Mouse (Mus musculus): ENCODE results near the gene Prr18. TPM values are rescaled to one million over a fixed set of nuclear protein-coding genes. Genes with fewer than 3 reads are reported as not detected.
"Not testable (repeated sequence)": the region's sequence is repeated elsewhere in the genome, so short reads cannot be mapped to it uniquely, and the experiment has no call there.

Gene Prr18
- 0.20 and 0.45 TPM in 2 replicates for polyA plus RNA-seq (2014; fragmentation: Nextera tagmentation; extraction: Ambion mirVana)

GRCm38 (mm10) chr17:8337159-8337558 is at the start of gene Prr18:
Gene Prr18, plus strand, starts transcription at chr17:8337459.
- not testable (repeated sequence) for H3K9ac ChIP-seq (ENCODE audit: low read length); H3K27ac ChIP-seq (replicated peaks; ENCODE audit: low read depth, low read length); H3K9me3 ChIP-seq (ENCODE audit: control insufficient read depth, low read length); H3K4me3 ChIP-seq (ENCODE audit: low read depth, low read length); DNase-seq (ENCODE audit: low spot score); ATAC-seq (ENCODE audit: insufficient number of reproducible peaks, low FRiP score, low TSS enrichment, low read depth); H3K36me3 ChIP-seq (ENCODE audit: control insufficient read depth, insufficient read depth, low read length); H3K4me1 ChIP-seq (ENCODE audit: control insufficient read depth, insufficient read depth, low read length); H3K4me2 ChIP-seq (ENCODE audit: low read depth, severe bottlenecking)
- WGBS: 100% methylated on average over 1 of the region's 5 CpGs
- H3K27me3 ChIP-seq (ENCODE audit: control insufficient read depth, insufficient read depth, low read length): peaks cover 31% of the 10 kb centered on the region

- H3K4me2 ChIP-seq (ENCODE audit: low read depth, severe bottlenecking): no peak overlapping the region
- no peaks in the 10 kb centered on the region for H3K4me1 ChIP-seq (ENCODE audit: control insufficient read depth, insufficient read depth, low read length)
- no peaks in the 10 kb centered on the region for H3K36me3 ChIP-seq (ENCODE audit: control insufficient read depth, insufficient read depth, low read length)
- no peak overlapping the region for H3K27ac ChIP-seq (replicated peaks; ENCODE audit: low read depth, low read length)
- no peak overlapping the region for H3K4me3 ChIP-seq (ENCODE audit: low read depth, low read length)
- ATAC-seq (ENCODE audit: insufficient number of reproducible peaks, low FRiP score, low TSS enrichment, low read depth) (no peak), DNase-seq (ENCODE audit: low spot score) (no peak)
- H3K9me3 ChIP-seq (ENCODE audit: control insufficient read depth, low read length): no peaks in the 10 kb centered on the region
- WGBS: 97% methylated on average over 3 of the region's 3 CpGs
- H3K27me3 ChIP-seq (ENCODE audit: control insufficient read depth, insufficient read depth, low read length): no peaks in the 10 kb centered on the region
- H3K9ac ChIP-seq (ENCODE audit: low read length): no peak overlapping the region
Measured at GRCm38 (mm10) chr17:8289993-8290679, 47.1 kb upstream of the Prr18 start.

GRCm38 (mm10) chr17:8290736-8291135 is 46.5 kb upstream of the Prr18 start:
- H3K9me3 ChIP-seq (ENCODE audit: control insufficient read depth, low read length): no peaks in the 10 kb centered on the region
- H3K9ac ChIP-seq (ENCODE audit: low read length): no peak overlapping the region
- DNase-seq (ENCODE audit: low spot score) (no peak), ATAC-seq (ENCODE audit: insufficient number of reproducible peaks, low FRiP score, low TSS enrichment, low read depth) (no peak)
- no peaks in the 10 kb centered on the region for H3K36me3 ChIP-seq (ENCODE audit: control insufficient read depth, insufficient read depth, low read length)
- no peak overlapping the region for H3K4me2 ChIP-seq (ENCODE audit: low read depth, severe bottlenecking)
- H3K4me1 ChIP-seq (ENCODE audit: control insufficient read depth, insufficient read depth, low read length): no peaks in the 10 kb centered on the region
- H3K27me3 ChIP-seq (ENCODE audit: control insufficient read depth, insufficient read depth, low read length): no peaks in the 10 kb centered on the region
- no peak overlapping the region for H3K4me3 ChIP-seq (ENCODE audit: low read depth, low read length)
- H3K27ac ChIP-seq (replicated peaks; ENCODE audit: low read depth, low read length): no peak overlapping the region

DNA sequence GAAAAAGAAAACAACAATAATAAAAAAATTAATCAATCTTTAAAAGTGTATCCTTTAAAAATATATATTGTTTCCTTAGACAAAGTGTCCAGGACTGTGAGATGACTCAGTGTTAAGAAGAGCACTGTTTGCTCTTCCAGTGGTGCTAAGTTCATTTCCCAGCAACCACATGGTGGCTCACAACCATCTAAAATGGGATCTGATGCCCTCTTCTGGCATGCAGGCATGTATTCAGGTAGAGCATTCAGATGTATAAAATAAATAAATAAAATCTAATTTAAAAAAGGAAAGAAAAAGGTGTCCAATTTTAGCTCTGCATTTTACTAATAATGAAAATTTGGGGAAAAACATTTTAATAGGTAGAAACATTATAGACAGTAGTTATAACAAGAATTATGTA is 41.4 kb upstream of the Prr18 start:
- H3K9ac ChIP-seq (ENCODE audit: low read length): no peak overlapping the region
- no peaks in the 10 kb centered on the region; the same call in 1 of the 2 replicates for H3K36me3 ChIP-seq (ENCODE audit: control insufficient read depth, insufficient read depth, low read length)
- H3K27ac ChIP-seq (replicated peaks; ENCODE audit: low read depth, low read length): no peak overlapping the region
- no peaks in the 10 kb centered on the region for H3K27me3 ChIP-seq (ENCODE audit: control insufficient read depth, insufficient read depth, low read length)
- no peaks in the 10 kb centered on the region for H3K9me3 ChIP-seq (ENCODE audit: control insufficient read depth, low read length)
- no peaks in the 10 kb centered on the region for H3K4me1 ChIP-seq (ENCODE audit: control insufficient read depth, insufficient read depth, low read length)
- no peak overlapping the region for H3K4me2 ChIP-seq (ENCODE audit: low read depth, severe bottlenecking)
- ATAC-seq (ENCODE audit: insufficient number of reproducible peaks, low FRiP score, low TSS enrichment, low read depth): no peak
- DNase-seq (ENCODE audit: low spot score): no peak
- no peak overlapping the region for H3K4me3 ChIP-seq (ENCODE audit: low read depth, low read length)

- no peak overlapping the region for H3K9ac ChIP-seq (ENCODE audit: low read length)
- WGBS: 84% methylated on average over 9 of the region's 9 CpGs
- H3K36me3 ChIP-seq (ENCODE audit: control insufficient read depth, insufficient read depth, low read length): no peaks in the 10 kb centered on the region; the same call in 1 of the 2 replicates
Measured at GRCm38 (mm10) chr17:8296313-8296844, 40.9 kb upstream of the Prr18 start.

DNA sequence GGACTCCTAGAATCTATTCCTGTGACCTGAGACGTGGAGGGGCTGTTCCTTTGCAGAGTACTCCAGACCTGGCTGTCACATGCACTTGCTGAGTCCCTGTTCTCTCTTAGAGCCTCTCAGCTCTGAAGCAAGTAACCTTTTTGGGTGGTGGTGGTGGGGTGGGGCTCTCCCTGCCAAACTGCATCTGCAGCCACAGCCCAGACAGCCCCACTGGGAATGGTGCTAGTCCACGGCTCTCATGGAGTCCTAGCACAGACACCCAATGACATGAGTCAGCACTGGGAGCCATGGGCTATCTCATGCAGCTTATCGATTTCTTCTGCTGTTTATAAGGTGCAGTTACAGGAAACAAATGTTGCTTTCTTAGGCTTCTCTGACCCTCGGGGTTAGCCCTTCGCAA is 39.5 kb upstream of the Prr18 start:
- no peaks in the 10 kb centered on the region for H3K9me3 ChIP-seq (ENCODE audit: control insufficient read depth, low read length)
- H3K36me3 ChIP-seq (ENCODE audit: control insufficient read depth, insufficient read depth, low read length): no peaks in the 10 kb centered on the region; the same call in 1 of the 2 replicates
- ATAC-seq (ENCODE audit: insufficient number of reproducible peaks, low FRiP score, low TSS enrichment, low read depth): no peak
- no peak overlapping the region for H3K9ac ChIP-seq (ENCODE audit: low read length)
- H3K4me2 ChIP-seq (ENCODE audit: low read depth, severe bottlenecking): no peak overlapping the region
- no peaks in the 10 kb centered on the region for H3K4me1 ChIP-seq (ENCODE audit: control insufficient read depth, insufficient read depth, low read length)
- H3K27ac ChIP-seq (replicated peaks; ENCODE audit: low read depth, low read length): no peak overlapping the region
- no peak for DNase-seq (ENCODE audit: low spot score)
- 86% methylated on average over 5 of the region's 5 CpGs for WGBS
- no peaks in the 10 kb centered on the region for H3K27me3 ChIP-seq (ENCODE audit: control insufficient read depth, insufficient read depth, low read length)
- no peak overlapping the region for H3K4me3 ChIP-seq (ENCODE audit: low read depth, low read length)

More at GRCm38 (mm10) chr17:8296313-8296844, 40.9 kb upstream of the Prr18 start:
- H3K4me3 ChIP-seq (ENCODE audit: low read depth, low read length): no peak overlapping the region
- DNase-seq (ENCODE audit: low spot score) (no peak), ATAC-seq (ENCODE audit: insufficient number of reproducible peaks, low FRiP score, low TSS enrichment, low read depth) (no peak)
- no peaks in the 10 kb centered on the region for H3K27me3 ChIP-seq (ENCODE audit: control insufficient read depth, insufficient read depth, low read length)
- no peaks in the 10 kb centered on the region for H3K9me3 ChIP-seq (ENCODE audit: control insufficient read depth, low read length)
- H3K4me2 ChIP-seq (ENCODE audit: low read depth, severe bottlenecking): no peak overlapping the region
- H3K27ac ChIP-seq (replicated peaks; ENCODE audit: low read depth, low read length): no peak overlapping the region
- H3K4me1 ChIP-seq (ENCODE audit: control insufficient read depth, insufficient read depth, low read length): no peaks in the 10 kb centered on the region

- H3K4me1 ChIP-seq (ENCODE audit: control insufficient read depth, insufficient read depth, low read length): no peaks in the 10 kb centered on the region
- H3K36me3 ChIP-seq (ENCODE audit: control insufficient read depth, insufficient read depth, low read length): no peaks in the 10 kb centered on the region; the same call in 1 of the 2 replicates
- H3K9me3 ChIP-seq (ENCODE audit: control insufficient read depth, low read length): no peaks in the 10 kb centered on the region
- no peaks in the 10 kb centered on the region for H3K27me3 ChIP-seq (ENCODE audit: control insufficient read depth, insufficient read depth, low read length)
- H3K4me3 ChIP-seq (ENCODE audit: low read depth, low read length): no peak overlapping the region
- no peak overlapping the region for H3K9ac ChIP-seq (ENCODE audit: low read length)
- DNase-seq (ENCODE audit: low spot score): no peak
- H3K27ac ChIP-seq (replicated peaks; ENCODE audit: low read depth, low read length): no peak overlapping the region
- no peak overlapping the region for H3K4me2 ChIP-seq (ENCODE audit: low read depth, severe bottlenecking)
- ATAC-seq (ENCODE audit: insufficient number of reproducible peaks, low FRiP score, low TSS enrichment, low read depth): no peak
- 85% methylated on average over 2 of the region's 2 CpGs for WGBS
Measured at GRCm38 (mm10) chr17:8298281-8298680, 39.0 kb upstream of the Prr18 start.

DNA sequence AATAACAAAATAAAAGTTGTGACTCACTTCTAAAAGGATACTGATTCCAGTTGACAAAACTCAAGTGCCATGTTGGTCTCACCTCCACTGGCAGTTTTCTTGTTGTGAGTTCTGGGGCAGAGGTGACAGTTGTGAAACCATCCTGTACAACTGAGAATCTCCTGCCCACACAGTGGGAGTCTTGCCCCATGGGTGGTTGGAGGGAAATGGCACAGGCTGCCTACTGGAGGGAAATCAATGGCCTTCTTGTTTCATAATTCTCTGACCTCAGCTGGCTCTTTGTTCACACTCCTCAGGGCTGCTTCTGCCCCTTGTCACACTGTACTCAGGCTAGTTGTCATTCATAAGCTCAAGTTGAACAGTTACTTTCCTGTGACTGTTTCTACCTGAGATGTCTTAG is 37.7 kb upstream of the Prr18 start:
- H3K36me3 ChIP-seq (ENCODE audit: control insufficient read depth, insufficient read depth, low read length): no peaks in the 10 kb centered on the region; the same call in 1 of the 2 replicates
- H3K4me1 ChIP-seq (ENCODE audit: control insufficient read depth, insufficient read depth, low read length): no peaks in the 10 kb centered on the region
- H3K27me3 ChIP-seq (ENCODE audit: control insufficient read depth, insufficient read depth, low read length): no peaks in the 10 kb centered on the region
- H3K4me2 ChIP-seq (ENCODE audit: low read depth, severe bottlenecking): no peak overlapping the region
- no peak overlapping the region for H3K27ac ChIP-seq (replicated peaks; ENCODE audit: low read depth, low read length)
- H3K4me3 ChIP-seq (ENCODE audit: low read depth, low read length): no peak overlapping the region
- ATAC-seq (ENCODE audit: insufficient number of reproducible peaks, low FRiP score, low TSS enrichment, low read depth): no peak
- H3K9me3 ChIP-seq (ENCODE audit: control insufficient read depth, low read length): no peaks in the 10 kb centered on the region
- DNase-seq (ENCODE audit: low spot score): no peak
- H3K9ac ChIP-seq (ENCODE audit: low read length): no peak overlapping the region

- WGBS: 85% methylated on average over 4 of the region's 4 CpGs
- no peak overlapping the region for H3K27ac ChIP-seq (replicated peaks; ENCODE audit: low read depth, low read length)
Measured at GRCm38 (mm10) chr17:8301515-8301914, 35.7 kb upstream of the Prr18 start.

More at GRCm38 (mm10) chr17:8301515-8301914, 35.7 kb upstream of the Prr18 start:
- no peaks in the 10 kb centered on the region for H3K9me3 ChIP-seq (ENCODE audit: control insufficient read depth, low read length)
- DNase-seq (ENCODE audit: low spot score) (no peak), ATAC-seq (ENCODE audit: insufficient number of reproducible peaks, low FRiP score, low TSS enrichment, low read depth) (no peak)
- H3K4me3 ChIP-seq (ENCODE audit: low read depth, low read length): no peak overlapping the region
- H3K9ac ChIP-seq (ENCODE audit: low read length): no peak overlapping the region
- no peak overlapping the region for H3K4me2 ChIP-seq (ENCODE audit: low read depth, severe bottlenecking)
- no peaks in the 10 kb centered on the region; the same call in 1 of the 2 replicates for H3K36me3 ChIP-seq (ENCODE audit: control insufficient read depth, insufficient read depth, low read length)
- no peaks in the 10 kb centered on the region for H3K4me1 ChIP-seq (ENCODE audit: control insufficient read depth, insufficient read depth, low read length)
- H3K27me3 ChIP-seq (ENCODE audit: control insufficient read depth, insufficient read depth, low read length): no peaks in the 10 kb centered on the region
